In the genomic region with DNA sequence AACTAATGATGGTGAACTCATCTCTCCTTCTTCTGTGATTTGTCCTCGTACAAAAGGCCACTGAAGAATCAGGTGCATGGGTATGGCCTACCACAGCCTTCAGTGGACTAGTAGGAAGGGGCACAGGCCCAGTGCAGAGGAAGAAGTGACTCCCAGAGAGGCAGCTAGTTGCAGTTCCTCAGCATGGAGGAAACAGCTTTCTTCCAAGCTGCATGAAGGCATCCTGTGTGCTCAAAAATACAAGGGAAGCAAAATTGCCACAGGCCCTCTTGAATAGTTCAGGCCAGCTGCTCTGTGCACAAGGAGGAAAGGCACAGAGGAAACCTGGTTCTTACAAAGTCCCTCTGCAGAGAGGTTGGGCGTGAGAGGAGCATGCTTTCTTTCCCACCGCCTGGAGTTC, we compare ENCODE assay signal across 16 mouse cellular contexts.
DNase-seq lines count a peak whose midpoint lies in the region.
"Had no signal": no experiment of that assay in that cellular context is flagged by ENCODE, and none has a peak within 500 bp of the region (broad histone marks: within the 10 kb centered on the region; RNA-seq: fewer than 3 reads in every experiment).

No protein-coding gene starts in this region.

- intact Hi-C loops in gastrocnemius, postnatal 14 days (cut with DNase I; ENCODE audit: low total_unique reads) = no loop called here

- peak; percentile 9 for DNase-seq in gastrocnemius, postnatal 25 days
- no peak for DNase-seq in gastrocnemius, postnatal 14 days
- DNase-seq in layer of hippocampus, adult 9-11 months = peak; percentile 74
- DNase-seq in layer of hippocampus, postnatal 36 days = no peak
- peak; percentile 64 for DNase-seq in brain, adult 2 months (ENCODE audit: low read depth, low spot score)
- peak; percentile 11 to 17 for DNase-seq in layer of hippocampus, postnatal 14 days (ENCODE audit: low spot score in 2 of 2)
- no peak for DNase-seq in ovary, postnatal 14 days (ENCODE audit: low spot score)
- DNase-seq in spleen, postnatal 14 days (ENCODE audit: low spot score in 2 of 2) = no peak
- DNase-seq: adrenal gland, postnatal 14 days; cerebellum, adult 8-10 months; kidney, adult 2 months; kidney, postnatal 25 days; lung, adult 2 months; lung, postnatal 4 days; right cerebral cortex, postnatal 25 days; thymus, postnatal 25 days had no signal

Comparison
In these comparisons a context has a peak if more than half of its experiments do, and no peak if none do; other contexts are left out.
1. DNase-seq: peak in gastrocnemius, postnatal 25 days (single experiment), layer of hippocampus, adult 9-11 months (single experiment), brain, adult 2 months (single experiment) and layer of hippocampus, postnatal 14 days (2 of 2); none in gastrocnemius, postnatal 14 days (single experiment), layer of hippocampus, postnatal 36 days (0 of 2), ovary, postnatal 14 days (single experiment) and spleen, postnatal 14 days (0 of 2).